Mouse (Mus musculus): ENCODE data around the gene Ubxn2a. TPM values are rescaled to one million over a fixed set of nuclear protein-coding genes. Genes with fewer than 3 reads are reported as not detected.

Gene Ubxn2a
- polyA plus RNA-seq (2015; fragmentation: Nextera tagmentation; extraction: Ambion mirVana) = 18.6 and 24.7 TPM in 2 replicates

DNA sequence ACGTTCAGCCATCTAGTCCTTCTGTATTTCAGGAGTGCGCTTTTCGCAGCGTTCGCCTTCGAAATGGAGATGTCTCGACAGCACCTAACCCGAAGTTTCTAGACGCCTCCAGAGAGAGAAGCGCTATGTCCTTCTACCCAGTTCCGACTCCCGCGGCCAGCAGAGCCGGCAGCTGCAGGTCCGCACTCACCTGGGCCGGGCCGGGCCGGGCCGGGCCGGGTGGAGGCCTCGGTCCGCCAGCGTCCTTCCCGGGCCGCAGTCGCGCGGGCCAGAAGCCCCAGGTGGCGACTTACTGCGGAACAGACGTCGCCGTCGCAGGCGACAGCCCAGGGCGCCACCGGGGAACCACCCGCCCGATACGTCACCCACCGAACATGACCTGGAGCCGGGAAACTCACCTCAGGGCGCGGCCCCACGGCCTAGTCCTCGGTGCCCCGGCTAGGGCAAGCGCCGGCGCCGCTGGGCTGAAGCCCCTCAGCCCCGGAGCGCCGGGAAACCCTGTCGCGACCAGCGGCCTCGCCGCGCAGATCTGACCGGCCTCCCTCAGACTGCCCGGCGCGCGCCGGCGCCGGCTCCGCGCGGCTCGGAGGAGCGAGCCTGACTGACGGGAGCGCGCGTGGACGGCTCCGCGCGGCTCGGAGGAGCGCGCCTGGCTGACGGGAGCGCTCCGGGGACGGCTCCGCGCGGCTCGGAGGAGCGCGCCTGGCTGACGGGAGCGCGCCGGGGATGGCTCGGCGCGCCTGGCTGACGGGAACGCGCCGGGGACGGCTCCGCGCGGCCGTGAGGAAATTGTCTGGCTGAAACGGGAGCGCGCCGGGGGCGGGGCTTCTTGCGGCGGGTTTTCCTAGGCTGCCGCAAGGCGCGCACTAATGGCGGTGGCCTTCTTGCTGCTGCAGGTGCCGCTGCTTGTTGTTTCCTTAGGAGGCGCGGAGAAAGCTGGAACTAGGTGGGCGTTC lies at the start of gene Ubxn2a:
TSS of gene Ubxn2a (minus strand) at position 755 of the 956 bp plus-strand sequence.

GRCm38 (mm10) chr12:4916994-4917804 lies 9.7 kb upstream of the Ubxn2a start, which contains the start of gene Atad2b:
Gene Atad2b, plus strand, starts transcription at chr12:4917353.

GRCm38 (mm10) chr12:4874161-4874927 lies 33.2 kb downstream of the Ubxn2a start, which contains the start of gene Mfsd2b:
Gene Mfsd2b, minus strand, starts transcription at chr12:4874359.

DNA sequence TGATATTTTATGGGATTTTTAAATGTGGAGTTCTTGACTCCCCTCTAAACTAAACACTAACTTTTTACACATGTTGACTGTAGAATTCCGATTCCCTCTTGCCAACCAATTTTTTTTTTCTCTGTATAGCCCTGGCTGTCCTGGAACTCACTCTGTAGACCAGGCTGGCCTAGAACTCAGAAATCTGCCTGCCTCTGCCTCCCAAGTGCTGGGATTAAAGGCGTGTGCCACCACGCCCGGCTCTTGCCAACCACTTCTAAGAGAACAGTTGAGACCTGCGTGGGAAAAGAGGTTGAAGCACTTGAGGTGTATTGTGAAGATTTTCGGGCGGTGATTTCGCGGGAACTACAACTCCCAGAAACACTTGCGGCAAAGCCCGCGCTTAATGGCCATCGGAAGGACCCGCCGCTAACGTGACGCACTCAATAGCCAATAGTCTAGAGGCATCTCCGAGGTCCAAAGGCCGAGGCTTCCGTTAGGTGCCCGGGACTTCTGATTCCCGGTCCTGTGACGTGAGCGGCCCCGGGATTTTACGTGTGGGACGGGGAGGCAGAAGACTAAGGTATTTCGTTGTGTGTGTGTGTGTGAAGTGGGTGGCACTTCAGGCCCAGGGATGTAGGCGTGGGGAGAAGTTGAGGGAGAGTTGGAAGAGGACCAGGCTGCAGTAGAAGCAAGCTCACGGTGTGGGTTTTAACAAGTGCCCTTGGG lies 64.5 kb downstream of the Ubxn2a start, which contains the start of gene Wdcp:
TSS of gene Wdcp (plus strand) at position 414 of the 708 bp plus-strand sequence.

DNA sequence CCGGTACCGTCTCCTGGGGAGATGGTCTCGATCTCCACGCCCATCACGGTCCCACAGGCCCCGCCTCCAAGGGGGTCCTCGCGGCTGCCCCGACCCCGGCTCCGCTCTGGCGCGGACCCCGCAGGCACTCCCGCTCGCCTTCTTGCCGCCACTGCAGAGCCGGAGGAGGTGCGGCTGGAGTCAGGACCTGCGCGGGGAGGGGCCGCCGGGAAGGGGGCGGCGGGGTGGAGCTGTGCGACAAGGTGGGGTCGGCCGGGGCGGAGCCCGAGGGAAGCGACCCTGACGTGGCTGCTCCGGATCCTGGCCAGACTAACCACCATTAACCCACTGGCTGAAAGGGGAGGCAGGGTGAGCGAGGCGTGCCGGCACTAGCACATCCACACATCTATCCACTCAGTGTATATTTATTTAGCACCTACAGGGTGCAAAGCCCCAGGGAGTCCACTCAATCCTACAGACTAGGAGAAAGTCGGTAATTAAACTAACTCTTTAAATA lies 66.1 kb downstream of the Ubxn2a start, which contains the start of gene Fkbp1b:
TSS of gene Fkbp1b (minus strand) at position 200 of the 496 bp plus-strand sequence.

Other genes with a start within 250 kb of the Ubxn2a start
- 0.12 TPM in 1 of 2 replicates, not detected in the other for gene Fam228a, start 169.3 kb downstream of the Ubxn2a start, polyA plus RNA-seq (2015; fragmentation: Nextera tagmentation; extraction: Ambion mirVana)
- 1.1 and 1.3 TPM in 2 replicates for gene Pfn4, start 138.7 kb downstream of the Ubxn2a start, polyA plus RNA-seq (2015; fragmentation: Nextera tagmentation; extraction: Ambion mirVana)
- 0.63 and 0.65 TPM in 2 replicates for gene Fam228b, start 138.4 kb downstream of the Ubxn2a start, polyA plus RNA-seq (2015; fragmentation: Nextera tagmentation; extraction: Ambion mirVana)
- gene Sf3b6, start 90.2 kb downstream of the Ubxn2a start, polyA plus RNA-seq (2015; fragmentation: Nextera tagmentation; extraction: Ambion mirVana) = 256 and 261 TPM in 2 replicates
- 6.2 and 7.9 TPM in 2 replicates for gene Fkbp1b, start 66.1 kb downstream of the Ubxn2a start, polyA plus RNA-seq (2015; fragmentation: Nextera tagmentation; extraction: Ambion mirVana)
- gene Wdcp, start 64.4 kb downstream of the Ubxn2a start, polyA plus RNA-seq (2015; fragmentation: Nextera tagmentation; extraction: Ambion mirVana) = 7.2 and 7.8 TPM in 2 replicates
- gene Mfsd2b, start 33.3 kb downstream of the Ubxn2a start, polyA plus RNA-seq (2015; fragmentation: Nextera tagmentation; extraction: Ambion mirVana) = 1.1 and 1.2 TPM in 2 replicates
- 4.1 and 4.4 TPM in 2 replicates for gene Atad2b, start 9.6 kb upstream of the Ubxn2a start, polyA plus RNA-seq (2015; fragmentation: Nextera tagmentation; extraction: Ambion mirVana)